Mouse (Mus musculus) limb, embryonic 12.5 days (tissue): ENCODE measurements at regions not wholly inside any gene's neighbourhood (a gene's known extent, or its start where the extent isn't known, plus 50 kb on each side); places are given as distances from the start of the nearest gene placed in this dataset.

ENCODE experiments used
- ATAC-seq: fragments of 200-750 bp; cut with Nextera tagmentation; 2 replicates; pipeline ENCODE4 v1.8.0; 2017; ENCODE audit warnings: low read depth, moderate TSS enrichment; ENCODE audit not compliant: insufficient number of reproducible peaks, insufficient read depth, low FRiP score, low TSS enrichment
- H3K27ac ChIP-seq: fragments of 300-500 bp; sonication (generic); 2 replicates; pipeline ENCODE4 v1.5.1; 2016; ENCODE audit warnings: mild to moderate bottlenecking, moderate library complexity
- H3K27me3 ChIP-seq: fragments of 300-500 bp; sonication (generic); 2 replicates; pipeline ENCODE4 v1.6.1; 2016; ENCODE audit warnings: mild to moderate bottlenecking, moderate library complexity
- H3K36me3 ChIP-seq: fragments of 300-500 bp; sonication (generic); 2 replicates; pipeline ENCODE4 v1.6.1; 2016; ENCODE audit warnings: mild to moderate bottlenecking, moderate library complexity
- H3K4me1 ChIP-seq: fragments of 300-500 bp; sonication (generic); replicated peaks from 2 replicates; pipeline ENCODE4 v1.6.1; 2016
- H3K4me2 ChIP-seq: fragments of 300-500 bp; sonication (generic); 2 replicates; pipeline ENCODE4 v1.6.1; 2016; ENCODE audit warnings: mild to moderate bottlenecking, moderate library complexity
- H3K4me3 ChIP-seq: fragments of 300-500 bp; sonication (generic); replicated peaks from 2 replicates; pipeline ENCODE4 v1.5.1; 2016; ENCODE audit warnings: mild to moderate bottlenecking
- H3K9ac ChIP-seq: fragments of 300-500 bp; sonication (generic); replicated peaks from 2 replicates; pipeline ENCODE4 v1.6.1; 2016; ENCODE audit warnings: mild to moderate bottlenecking, moderate library complexity
- H3K9me3 ChIP-seq: fragments of 300-500 bp; sonication (generic); 2 replicates; pipeline ENCODE4 v1.6.1; 2016; ENCODE audit warnings: mild to moderate bottlenecking, moderate library complexity
- WGBS: fragments of 180-500 bp; shearing (Covaris S2); methylation state at CpG from one replicate; pipeline ENCODE4 v1.1.7; 2016; 5-methylcytosine and 5-hydroxymethylcytosine counted together

DNA sequence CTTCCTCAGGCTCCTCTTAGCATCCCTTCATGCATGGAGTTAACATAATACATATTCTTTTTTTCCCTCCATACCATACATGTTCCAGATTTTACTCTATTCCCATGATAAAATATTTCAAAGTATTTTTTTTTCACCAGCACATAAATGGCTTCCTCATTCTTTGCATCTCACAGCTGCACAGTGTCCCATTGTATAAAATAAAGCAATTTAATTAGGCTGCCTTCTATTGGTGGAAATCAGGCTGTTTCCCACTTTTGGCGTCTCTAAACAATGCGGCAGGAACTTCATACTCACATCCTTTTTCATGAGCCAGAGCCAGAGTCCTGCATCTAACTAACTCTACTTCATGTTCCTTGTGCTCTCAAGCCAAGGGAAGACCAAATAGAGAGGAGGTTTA is 54.9 kb upstream of the Akap13 start:
- Histone ChIP-seq H3K9me3 (no peaks in the 10 kb centered on the region), H3K4me3 (no peak overlapping the region), H3K4me1 (peaks cover 4% of the 10 kb centered on the region; the same call in 1 of the 2 replicates), H3K27ac (no peak overlapping the region), H3K27me3 (no peaks in the 10 kb centered on the region), H3K4me2 (no peak overlapping the region), H3K9ac (no peak overlapping the region), H3K36me3 (no peaks in the 10 kb centered on the region)
- 78% methylated on average over 2 of the region's 2 CpGs for WGBS
- no peak for ATAC-seq

DNA sequence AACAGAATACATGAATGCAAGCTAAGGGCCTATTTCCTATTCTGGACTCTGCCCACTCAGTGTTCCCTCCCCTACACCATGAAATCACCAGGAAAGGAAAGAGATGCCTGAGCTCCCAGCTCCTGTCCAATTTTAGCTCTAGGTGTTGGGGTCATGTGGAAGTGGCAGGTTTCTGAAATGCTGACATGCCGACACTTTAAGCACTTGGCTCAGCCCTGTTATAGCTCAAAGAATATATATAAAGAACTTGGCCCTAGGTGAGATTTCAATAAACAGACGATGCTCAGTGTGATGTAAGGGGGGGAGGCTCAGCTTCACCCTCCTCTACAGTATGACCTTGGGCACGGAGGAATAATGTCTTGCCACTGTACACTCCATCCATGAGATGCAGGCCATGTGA is 50.4 kb upstream of the Akap13 start:
- Histone ChIP-seq H3K4me2 (no peak overlapping the region), H3K4me1 (no peaks in the 10 kb centered on the region), H3K27ac (no peak overlapping the region), H3K27me3 (no peaks in the 10 kb centered on the region), H3K36me3 (no peaks in the 10 kb centered on the region), H3K9ac (no peak overlapping the region), H3K9me3 (no peaks in the 10 kb centered on the region), H3K4me3 (no peak overlapping the region)
- WGBS, result 81% methylated on average over 3 of the region's 3 CpGs
- ATAC-seq, result no peak
